Mouse (Mus musculus): ENCODE results near the gene Abcd2. TPM values are rescaled to one million over a fixed set of nuclear protein-coding genes. Genes with fewer than 3 reads are reported as not detected.

Abcd2 gene
- total RNA-seq, 1 experiment from 2014 or later, result 5.3 TPM

Other genes starting within 250 kb of the Abcd2 start
- 1.9 and 4.4 TPM in 2 replicates for gene Kif21a, start 141.9 kb downstream of the Abcd2 start, total RNA-seq (2017)
- gene CN725425, start 7.7 kb upstream of the Abcd2 start, total RNA-seq (2017), result not detected in 2 replicates